Mouse (Mus musculus) left cerebral cortex, postnatal 4 days (tissue): ENCODE measurements around the gene Gtf2i. TPM values are rescaled to one million over a fixed set of nuclear protein-coding genes. Genes with fewer than 3 reads are reported as not detected.

Experiments
- DNase-seq: peaks from one replicate; pipeline ENCODE4 v3.0.0-alpha.2; 2022
- intact Hi-C: fragments of 180-260 bp; cut with DNase I; formaldehyde crosslinking; loops from one replicate; pipeline ENCODE4 v1.15.1; 2025
- total RNA-seq, 2 experiments: library from RNA; stranded (reverse); gene quantifications; 2 replicates each; pipeline ENCODE4 v1.2.3; 2021

The Gtf2i gene
- total RNA-seq, 2 experiments from 2014 or later: 172 to 181 TPM

DNA sequence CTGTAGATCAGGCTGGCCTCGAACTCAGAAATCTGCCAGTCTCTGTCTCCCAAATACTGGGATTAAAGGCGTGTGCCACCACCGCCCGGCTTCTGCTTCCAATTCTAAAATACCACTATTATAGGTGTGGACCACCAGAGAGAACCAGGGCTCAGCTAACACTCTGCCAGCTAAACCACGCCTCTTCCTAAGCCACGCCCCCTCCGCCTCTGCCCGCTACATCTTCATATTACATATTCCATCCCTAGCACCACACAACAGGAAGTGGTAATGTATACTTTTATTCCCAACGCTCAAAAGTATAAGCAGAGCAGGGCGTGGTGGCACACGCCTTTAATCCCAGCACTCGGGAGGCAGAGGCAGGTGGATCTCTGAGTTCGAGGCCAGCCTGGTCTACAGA lies 8.8 kb upstream of the Gtf2i start:
- intact Hi-C loops: no loop called here
- DNase-seq: no peak

DNA sequence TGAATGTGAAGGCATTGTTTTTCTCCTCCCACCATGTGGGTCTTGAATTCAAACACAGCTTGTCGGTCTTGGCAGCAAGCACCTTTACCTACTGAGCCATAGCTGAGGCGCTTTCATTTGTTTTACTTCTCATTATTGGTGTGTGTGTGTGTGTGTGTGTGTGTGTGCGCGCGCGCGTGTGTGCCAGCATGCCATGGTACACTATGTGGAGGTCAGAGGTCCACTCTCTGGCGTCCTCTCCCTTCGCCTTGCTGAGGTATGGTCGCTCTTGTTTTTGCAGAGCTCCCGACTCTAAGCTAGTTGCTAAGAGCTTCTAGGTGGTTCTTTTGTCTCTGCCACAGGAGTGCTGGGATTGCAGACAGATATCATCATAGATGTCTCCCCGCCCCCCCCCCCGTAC lies 7.8 kb upstream of the Gtf2i start:
- intact Hi-C loops: no loop called here

GRCm38 (mm10) chr5:134321699-134322098 lies 7.1 kb upstream of the Gtf2i start:
- intact Hi-C loops: no loop called here
- DNase-seq: no peak

More for the DNA sequence above, 7.8 kb upstream of the Gtf2i start:
- no peak for DNase-seq

- intact Hi-C loops: no loop called here
- DNase-seq: no peak
Observed at GRCm38 (mm10) chr5:134318903-134319302, 4.3 kb upstream of the Gtf2i start.

- DNase-seq: peak; percentile 32
- intact Hi-C loops: no loop called here
Observed at GRCm38 (mm10) chr5:134316721-134317120, 2.2 kb upstream of the Gtf2i start.

GRCm38 (mm10) chr5:134315623-134316350 lies 1.2 kb upstream of the Gtf2i start:
- peak; percentile 63 for DNase-seq
- intact Hi-C loops: no loop called here

DNA sequence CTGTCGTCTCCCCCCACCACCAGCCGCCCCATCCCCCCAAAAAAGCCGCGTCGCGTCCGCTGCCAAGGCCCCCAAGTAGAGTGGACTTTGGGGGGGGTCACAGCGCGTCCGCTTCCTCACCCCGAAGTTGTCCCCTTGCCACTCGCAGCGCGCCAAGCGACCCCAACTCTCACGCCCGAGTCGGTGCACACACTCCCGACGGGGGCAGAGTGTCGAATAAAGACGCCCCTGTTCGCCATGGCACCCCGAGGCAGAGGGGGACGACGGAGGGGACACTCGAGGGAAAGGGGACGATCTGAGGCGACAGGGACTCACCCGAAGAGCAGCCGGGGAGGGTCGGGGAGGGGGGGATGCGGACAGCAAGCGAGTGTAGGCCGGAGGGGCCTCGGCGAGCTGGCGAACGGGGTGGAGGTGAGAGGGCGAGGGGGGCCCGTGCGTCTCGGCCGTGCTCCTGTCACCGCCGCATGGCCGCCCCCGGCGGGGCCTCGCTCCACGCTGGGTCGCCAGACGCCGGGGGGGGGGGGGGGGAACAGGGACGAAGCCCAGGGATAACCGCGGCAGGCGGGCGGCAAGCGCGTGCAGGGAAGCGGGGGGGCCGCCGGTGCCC lies 389 bp downstream of the Gtf2i start:
- peak; percentile 75 for DNase-seq
- intact Hi-C loops: no loop called here

GRCm38 (mm10) chr5:134313451-134314067 lies 1.0 kb downstream of the Gtf2i start:
- intact Hi-C loops: no loop called here
- DNase-seq: peak; percentile 98

- intact Hi-C loops: no loop called here
- DNase-seq: peak; percentile 6
Observed at GRCm38 (mm10) chr5:134312691-134313450, 1.7 kb downstream of the Gtf2i start.

- intact Hi-C loops: no loop called here
- no peak for DNase-seq
Observed at GRCm38 (mm10) chr5:134311894-134312411, 2.6 kb downstream of the Gtf2i start.

DNA sequence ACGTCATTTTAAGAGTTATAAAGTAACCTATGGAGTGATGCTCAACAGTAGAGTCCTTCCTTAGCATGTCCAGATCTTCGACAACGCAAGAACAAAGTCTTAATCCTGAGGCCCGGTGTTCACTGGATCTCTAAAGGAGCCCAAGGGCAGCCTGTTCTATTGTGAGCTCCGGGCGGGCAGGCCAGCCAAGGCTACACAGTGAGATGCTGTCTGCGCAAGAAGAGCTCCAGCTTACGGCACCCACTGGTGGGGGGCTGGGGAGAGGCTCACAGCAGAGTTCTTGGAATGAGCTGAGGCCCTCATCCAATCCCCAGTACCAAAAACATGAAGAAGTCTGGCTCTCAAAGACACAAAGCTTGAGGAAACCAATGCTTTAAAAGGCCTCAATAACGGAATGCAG lies 4.4 kb downstream of the Gtf2i start:
- no peak for DNase-seq
- intact Hi-C loops: no loop called here

GRCm38 (mm10) chr5:134309345-134309744 lies 5.2 kb downstream of the Gtf2i start:
- DNase-seq: no peak
- intact Hi-C loops: no loop called here

GRCm38 (mm10) chr5:134304639-134305038 lies 9.9 kb downstream of the Gtf2i start:
- DNase-seq: no peak
- intact Hi-C loops: no loop called here

DNA sequence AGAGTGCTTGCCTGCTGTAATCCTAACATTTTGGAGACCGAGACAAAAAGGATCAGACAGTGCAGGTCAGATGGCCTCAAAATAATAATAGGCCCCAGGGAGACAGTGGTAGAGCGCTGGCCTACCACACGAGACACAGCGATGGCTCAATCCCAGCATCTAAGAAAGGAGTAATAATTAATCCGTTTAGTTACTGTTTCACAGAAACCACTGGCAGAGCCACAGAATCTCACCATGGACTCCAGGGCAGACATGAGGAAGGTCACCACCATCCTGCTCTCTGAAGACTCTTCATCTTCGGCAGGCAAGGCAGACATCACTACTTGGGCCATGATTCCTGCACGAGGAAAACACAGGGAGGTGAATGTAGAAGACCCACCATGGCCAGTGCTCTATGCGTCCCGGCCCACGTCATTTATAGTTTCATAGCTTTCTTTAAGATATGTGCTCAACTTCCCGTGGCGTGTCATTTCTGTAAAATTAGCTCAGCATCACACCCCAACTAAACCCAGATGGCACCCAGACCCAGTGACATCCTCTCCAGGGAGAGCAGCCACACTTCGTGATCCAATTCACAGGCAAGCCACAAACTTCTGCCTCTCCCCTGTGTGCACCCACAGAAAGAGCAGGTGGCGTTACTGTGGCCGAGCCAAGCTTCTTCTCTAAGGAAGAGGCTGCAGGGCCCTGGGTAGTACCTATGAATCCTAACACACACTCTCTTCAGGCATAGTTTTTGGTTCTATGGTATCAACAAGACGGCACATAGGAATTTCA lies 19.1 kb downstream of the Gtf2i start:
- intact Hi-C loops: no loop called here
- DNase-seq: no peak

- intact Hi-C loops: no loop called here
- no peak for DNase-seq
Observed at GRCm38 (mm10) chr5:134294606-134295005, 20.0 kb downstream of the Gtf2i start.

GRCm38 (mm10) chr5:134291096-134291495 lies 23.5 kb downstream of the Gtf2i start:
- no peak for DNase-seq
- intact Hi-C loops: no loop called here

- intact Hi-C loops: no loop called here
- DNase-seq: no peak
Observed at GRCm38 (mm10) chr5:134289935-134290560, 24.5 kb downstream of the Gtf2i start.

- no peak for DNase-seq
- intact Hi-C loops: no loop called here
Observed at GRCm38 (mm10) chr5:134288071-134288470, 26.5 kb downstream of the Gtf2i start.

- intact Hi-C loops: no loop called here
- no peak for DNase-seq
Observed at GRCm38 (mm10) chr5:134284921-134285320, 29.6 kb downstream of the Gtf2i start.

GRCm38 (mm10) chr5:134282603-134283002 lies 32.0 kb downstream of the Gtf2i start:
- no peak for DNase-seq
- intact Hi-C loops: no loop called here
